Mouse (Mus musculus): ENCODE data around the gene Cnot4.

Gene Cnot4

GRCm38 (mm10) chr6:35033341-35033740 lies 100.2 kb downstream of the Cnot4 start:
- in situ Hi-C loops (cut with MboI) = no loop called here

- in situ Hi-C loops (cut with MboI) = no loop called here
These were observed 100.8 kb downstream of the Cnot4 start for GRCm38 (mm10) chr6:35032704-35033103.

- in situ Hi-C loops (cut with MboI) = no loop called here
These were observed 102.7 kb downstream of the Cnot4 start for GRCm38 (mm10) chr6:35030811-35031210.

GRCm38 (mm10) chr6:35030226-35030625 lies 103.3 kb downstream of the Cnot4 start:
- in situ Hi-C loops (cut with MboI) = no loop called here

GRCm38 (mm10) chr6:35028023-35028422 lies 105.5 kb downstream of the Cnot4 start:
- in situ Hi-C loops (cut with MboI) = no loop called here

- in situ Hi-C loops (cut with MboI) = no loop called here
These were observed 106.3 kb downstream of the Cnot4 start for GRCm38 (mm10) chr6:35027257-35027656.

- in situ Hi-C loops (cut with MboI) = no loop called here
These were observed 116.9 kb downstream of the Cnot4 start for GRCm38 (mm10) chr6:35016624-35017023.

- in situ Hi-C loops (cut with MboI) = no loop called here
These were observed 121.6 kb downstream of the Cnot4 start for GRCm38 (mm10) chr6:35011953-35012352.

GRCm38 (mm10) chr6:35010705-35011104 lies 122.8 kb downstream of the Cnot4 start:
- in situ Hi-C loops (cut with MboI) = no loop called here

- in situ Hi-C loops (cut with MboI) = no loop called here
These were observed 131.3 kb downstream of the Cnot4 start for GRCm38 (mm10) chr6:35002261-35002669.

GRCm38 (mm10) chr6:34999101-34999500 lies 134.4 kb downstream of the Cnot4 start:
- in situ Hi-C loops (cut with MboI) = no loop called here

- in situ Hi-C loops (cut with MboI) = no loop called here
These were observed 137.0 kb downstream of the Cnot4 start for GRCm38 (mm10) chr6:34996496-34996895.

- in situ Hi-C loops (cut with MboI) = no loop called here
These were observed 138.3 kb downstream of the Cnot4 start for GRCm38 (mm10) chr6:34995265-34995681.

GRCm38 (mm10) chr6:34994692-34995091 lies 138.8 kb downstream of the Cnot4 start:
- in situ Hi-C loops (cut with MboI) = no loop called here

GRCm38 (mm10) chr6:34989263-34989662 lies 144.3 kb downstream of the Cnot4 start:
- in situ Hi-C loops (cut with MboI) = no loop called here

- in situ Hi-C loops (cut with MboI) = no loop called here
These were observed 145.3 kb downstream of the Cnot4 start, which contains the start of gene Slc23a4 for GRCm38 (mm10) chr6:34988081-34988761. Slc23a4 (minus strand) TSS chr6:34988404.

- in situ Hi-C loops (cut with MboI) = no loop called here
These were observed 146.4 kb downstream of the Cnot4 start for GRCm38 (mm10) chr6:34987085-34987645.

- in situ Hi-C loops (cut with MboI) = no loop called here
These were observed 152.9 kb downstream of the Cnot4 start for GRCm38 (mm10) chr6:34980661-34981060.

GRCm38 (mm10) chr6:34979291-34979690 lies 154.2 kb downstream of the Cnot4 start:
- in situ Hi-C loops (cut with MboI) = no loop called here

Measured in mature B cell (primary cell).